Mouse (Mus musculus) midbrain, embryonic 10.5 days (tissue): ENCODE measurements around the gene Chrna3. TPM values are rescaled to one million over a fixed set of nuclear protein-coding genes. Genes with fewer than 3 reads are reported as not detected.

ENCODE experiments used
- DNase-seq: peaks from one replicate; pipeline ENCODE4 v3.0.0-alpha.2; 2017; ENCODE audit warnings: low spot score
- H3K27ac ChIP-seq: fragments of 300-500 bp; sonication (generic); replicated peaks from 2 replicates; pipeline ENCODE4 v1.5.1; 2016; ENCODE audit warnings: mild to moderate bottlenecking
- H3K27me3 ChIP-seq: fragments of 300-500 bp; sonication (generic); 2 replicates; pipeline ENCODE4 v1.6.1; 2016; ENCODE audit warnings: low read depth, mild to moderate bottlenecking; ENCODE audit not compliant: poor library complexity, severe bottlenecking
- H3K36me3 ChIP-seq: fragments of 300-500 bp; sonication (generic); 2 replicates; pipeline ENCODE4 v1.6.1; 2016; ENCODE audit warnings: mild to moderate bottlenecking, moderate library complexity
- H3K4me1 ChIP-seq: fragments of 300-500 bp; sonication (generic); 2 replicates; pipeline ENCODE4 v1.6.1; 2016
- H3K4me3 ChIP-seq: fragments of 300-500 bp; sonication (generic); 2 replicates; pipeline ENCODE4 v1.5.1; 2016; ENCODE audit warnings: mild to moderate bottlenecking, moderate library complexity
- H3K9me3 ChIP-seq: fragments of 300-500 bp; sonication (generic); replicated peaks from 2 replicates; pipeline ENCODE4 v1.6.1; 2016; ENCODE audit warnings: mild to moderate bottlenecking
- WGBS: fragments of 180-500 bp; shearing (Covaris S2); methylation state at CpG from one replicate; pipeline ENCODE4 v1.1.7; 2016; 5-methylcytosine and 5-hydroxymethylcytosine counted together
- polyA plus RNA-seq: library from polyadenylated mRNA; unstranded; fragments of >200 nt; fragmentation: Nextera tagmentation; extraction: Ambion mirVana; gene quantifications from 2 replicates; pipeline ENCODE4 v1.2.1, GENCODE M21; 2016

Gene Chrna3
- polyA plus RNA-seq, 1 experiment from 2014 or later, result 8.2 TPM

- H3K27ac ChIP-seq, result peak overlapping the region; percentile 75
- H3K4me1 ChIP-seq, result peaks cover 23% of the 10 kb centered on the region
- H3K9me3 ChIP-seq, result no peaks in the 10 kb centered on the region; the same call in 1 of the 2 replicates
- WGBS, result under 1% methylated on average over 82 of the region's 85 CpGs
- peaks cover 66% of the 10 kb centered on the region for H3K27me3 ChIP-seq
- H3K36me3 ChIP-seq, result no peaks in the 10 kb centered on the region
- DNase-seq, result peak; percentile 73
- peak overlapping the region; percentile 73 for H3K4me3 ChIP-seq
Measured at GRCm38 (mm10) chr9:54981291-54982191, 44.8 kb downstream of the Chrna3 start.

GRCm38 (mm10) chr9:54980674-54981073 lies 45.7 kb downstream of the Chrna3 start, which contains the start of gene Chrna5:
Chrna5 (plus strand) TSS chr9:54980880.
- no peak for DNase-seq
- H3K27me3 ChIP-seq, result peaks cover 66% of the 10 kb centered on the region
- peak within 1 kb of the TSS; percentile 73 for H3K4me3 ChIP-seq
- H3K27ac ChIP-seq, result peak within 1 kb of the TSS; percentile 75
- H3K4me1 ChIP-seq, result peaks cover 23% of the 10 kb centered on the region
- H3K9me3 ChIP-seq, result no peaks in the 10 kb centered on the region; the same call in 1 of the 2 replicates
- no peaks in the 10 kb centered on the region for H3K36me3 ChIP-seq
- 66% methylated on average over 8 of the region's 8 CpGs for WGBS

DNA sequence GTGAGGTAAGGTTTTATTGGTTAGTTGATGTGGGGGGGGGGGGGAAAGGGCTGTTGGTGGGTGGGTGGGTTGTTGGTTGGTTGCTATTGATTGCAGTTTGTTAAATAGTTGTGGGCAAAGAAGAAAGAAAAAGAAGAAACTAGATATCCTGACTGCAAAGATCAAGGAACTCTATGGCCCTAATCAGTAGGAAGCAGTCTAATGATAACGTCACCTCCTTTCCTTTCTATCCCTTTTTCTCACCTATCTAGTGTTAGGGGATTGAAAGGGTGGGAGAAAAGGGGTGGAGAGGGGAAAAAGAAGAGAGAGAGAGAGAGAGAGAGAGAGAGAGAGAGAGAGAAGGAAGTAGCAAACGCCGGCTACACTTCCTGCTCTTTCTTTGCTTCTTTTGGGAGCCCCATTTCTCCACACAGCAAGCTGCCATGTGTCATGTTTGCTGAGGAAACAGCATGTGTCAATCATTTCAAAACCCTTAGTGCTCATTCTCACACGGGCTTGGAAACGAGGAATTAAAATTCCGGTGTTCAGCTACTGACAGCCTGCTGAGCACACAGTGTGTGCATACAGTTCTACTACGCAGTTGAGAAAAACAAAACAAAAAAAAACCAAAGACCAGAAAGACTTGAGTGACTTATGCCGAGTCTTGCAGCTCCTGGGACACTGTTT lies 56.3 kb downstream of the Chrna3 start:
- DNase-seq, result no peak
- Histone ChIP-seq H3K9me3 (no peaks in the 10 kb centered on the region), H3K27ac (no peak overlapping the region), H3K4me3 (no peak overlapping the region), H3K27me3 (no peaks in the 10 kb centered on the region), H3K4me1 (peaks cover 5% of the 10 kb centered on the region), H3K36me3 (no peaks in the 10 kb centered on the region)
- 78% methylated on average over 8 of the region's 8 CpGs for WGBS

DNA sequence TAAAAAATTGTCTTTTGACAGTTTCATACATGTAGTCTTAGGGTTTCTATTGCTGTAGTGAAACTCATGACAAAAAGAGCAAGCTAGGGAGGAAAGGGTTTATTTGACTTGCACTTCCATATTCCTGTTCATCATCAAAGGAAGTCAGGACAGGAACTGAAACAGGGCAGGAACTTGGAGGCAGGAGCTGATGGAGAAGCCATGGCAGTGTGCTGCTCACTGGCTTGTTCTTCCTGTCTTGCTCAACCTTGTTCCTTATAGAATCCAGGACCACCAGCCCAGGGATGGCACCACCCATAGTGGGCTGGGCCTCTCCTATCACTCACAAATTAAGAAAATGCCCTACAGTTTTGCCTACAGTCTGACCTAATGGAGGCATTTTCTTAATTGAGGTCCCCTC lies 62.7 kb downstream of the Chrna3 start:
- Histone ChIP-seq H3K9me3 (peaks cover 4% of the 10 kb centered on the region; the same call in 1 of the 2 replicates), H3K27ac (no peak overlapping the region), H3K36me3 (peaks cover 16% of the 10 kb centered on the region), H3K4me1 (no peaks in the 10 kb centered on the region), H3K27me3 (no peaks in the 10 kb centered on the region), H3K4me3 (no peak overlapping the region)
- no peak for DNase-seq

GRCm38 (mm10) chr9:54961059-54961458 lies 65.3 kb downstream of the Chrna3 start:
- Histone ChIP-seq H3K4me1 (no peaks in the 10 kb centered on the region), H3K4me3 (no peak overlapping the region), H3K36me3 (peaks cover 41% of the 10 kb centered on the region), H3K27me3 (no peaks in the 10 kb centered on the region), H3K27ac (no peak overlapping the region), H3K9me3 (peaks cover 4% of the 10 kb centered on the region; the same call in 1 of the 2 replicates)
- WGBS, result 91% methylated on average over 4 of the region's 4 CpGs
- DNase-seq, result no peak

Other genes with a start within 250 kb of the Chrna3 start
- 42.1 and 45.2 TPM in 2 replicates for gene Ireb2, start 162.8 kb downstream of the Chrna3 start, polyA plus RNA-seq
- 3.9 and 5.4 TPM in 2 replicates for gene Hykk, start 109.3 kb downstream of the Chrna3 start, polyA plus RNA-seq
- gene Psma4, start 75.8 kb downstream of the Chrna3 start, polyA plus RNA-seq, result 314 and 322 TPM in 2 replicates
- gene AY074887, start 75.6 kb downstream of the Chrna3 start, polyA plus RNA-seq, result 0.97 and 1.3 TPM in 2 replicates
- gene Chrna5, start 45.7 kb downstream of the Chrna3 start, polyA plus RNA-seq, result 2.7 and 3.6 TPM in 2 replicates
- 1.9 and 2.2 TPM in 2 replicates for gene Chrnb4, start 22.2 kb upstream of the Chrna3 start, polyA plus RNA-seq
- gene Ube2q2, start 122.3 kb upstream of the Chrna3 start, polyA plus RNA-seq, result 37.7 and 38.0 TPM in 2 replicates
- 84.1 and 86.9 TPM in 2 replicates for gene Fbxo22, start 182.4 kb upstream of the Chrna3 start, polyA plus RNA-seq